Mouse (Mus musculus): ENCODE measurements around the gene Fh1. TPM values are rescaled to one million over a fixed set of nuclear protein-coding genes. Genes with fewer than 3 reads are reported as not detected.

The Fh1 gene
- polyA plus RNA-seq, 1 experiment from 2014 or later = 107 TPM

Other genes with a start within 250 kb of the Fh1 start
- gene Rgs7, start 133.1 kb downstream of the Fh1 start, polyA plus RNA-seq (2014; fragmentation: Nextera tagmentation; extraction: Ambion mirVana) = 19.1 and 23.0 TPM in 2 replicates
- gene Kmo, start 5.3 kb downstream of the Fh1 start, polyA plus RNA-seq (2014; fragmentation: Nextera tagmentation; extraction: Ambion mirVana) = not detected in 2 replicates
- 4.3 and 4.9 TPM in 2 replicates for gene Opn3, start 67.1 kb upstream of the Fh1 start, polyA plus RNA-seq (2014; fragmentation: Nextera tagmentation; extraction: Ambion mirVana)
- gene Chml, start 67.3 kb upstream of the Fh1 start, polyA plus RNA-seq (2014; fragmentation: Nextera tagmentation; extraction: Ambion mirVana) = 2.0 and 2.5 TPM in 2 replicates
- gene Wdr64, start 73.0 kb upstream of the Fh1 start, polyA plus RNA-seq (2014; fragmentation: Nextera tagmentation; extraction: Ambion mirVana) = not detected in 2 replicates